Mouse (Mus musculus) bone marrow macrophage, adult 2 months (primary cell): ENCODE measurements at regions not wholly inside any gene's neighbourhood (a gene's known extent, or its start where the extent isn't known, plus 50 kb on each side); places are given as distances from the start of the nearest gene placed in this dataset.

Source experiments
- H3K27ac ChIP-seq: 2 replicates; pipeline ENCODE4 v1.5.1; 2012; ENCODE audit warnings: low read depth, low read length; ENCODE audit not compliant: insufficient read depth
- H3K4me1 ChIP-seq: 2 replicates; pipeline ENCODE4 v1.6.1; 2012; ENCODE audit warnings: low read length; ENCODE audit not compliant: control insufficient read depth, insufficient read depth
- H3K4me3 ChIP-seq: 2 replicates; pipeline ENCODE4 v1.5.1; 2012; ENCODE audit warnings: mild to moderate bottlenecking, low read length, moderate library complexity; ENCODE audit not compliant: insufficient read depth
- CTCF ChIP-seq: IDR thresholded peaks from 2 replicates; pipeline ENCODE4 v1.5.1; 2012; ENCODE audit warnings: low read depth, mild to moderate bottlenecking, low read length, moderate library complexity
- POLR2A ChIP-seq: IDR thresholded peaks from 2 replicates; pipeline ENCODE4 v1.6.1; 2012; ENCODE audit warnings: mild to moderate bottlenecking, low read depth, low read length, borderline replicate concordance

DNA sequence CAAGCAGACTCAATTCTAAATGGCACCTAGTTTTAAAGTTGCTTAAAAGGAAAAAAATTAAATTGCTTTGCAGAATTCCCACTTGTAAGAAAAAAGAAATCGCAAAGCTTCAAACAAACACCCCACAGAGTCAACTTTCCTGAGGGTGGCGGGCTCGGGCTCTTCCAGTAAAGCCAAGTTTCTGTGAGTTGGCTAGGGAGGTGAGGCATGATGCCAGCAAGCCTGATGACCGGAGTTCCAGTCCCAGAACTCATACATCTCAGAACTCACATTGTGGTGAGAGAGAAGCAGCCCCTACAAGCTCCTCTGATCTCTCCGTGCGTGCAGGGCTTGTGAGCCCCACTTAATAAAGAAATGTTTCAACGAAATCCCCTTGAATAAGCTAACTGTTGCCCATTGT lies 328.7 kb upstream of the Gm5148 start:
- TF ChIP-seq POLR2A (no peak), CTCF (no peak)
- Histone ChIP-seq H3K4me3 (no peak overlapping the region), H3K27ac (no peak overlapping the region), H3K4me1 (no peaks in the 10 kb centered on the region)

DNA sequence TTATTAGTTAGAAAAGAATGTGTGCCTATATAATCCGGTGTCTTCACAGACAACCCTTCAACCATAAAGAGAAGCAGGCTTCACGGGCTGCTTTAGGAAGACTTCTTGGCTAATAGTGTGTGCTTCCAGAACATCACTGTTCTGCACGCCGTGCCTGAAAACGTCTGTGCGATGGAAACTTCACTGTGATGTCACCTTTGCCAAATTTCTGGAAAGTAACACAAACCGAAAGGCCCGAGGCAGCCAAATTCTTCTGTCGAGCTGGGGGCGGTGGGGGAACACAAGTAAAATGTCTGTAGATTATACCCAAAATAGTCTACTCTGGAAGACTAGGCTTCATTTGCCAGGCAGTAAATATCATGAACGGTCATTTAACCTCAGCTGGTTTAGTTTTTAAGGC lies 327.5 kb upstream of the Gm5148 start:
- Histone ChIP-seq H3K4me3 (no peak overlapping the region), H3K27ac (no peak overlapping the region), H3K4me1 (no peaks in the 10 kb centered on the region)
- TF ChIP-seq CTCF: no peak
- no peak for TF ChIP-seq POLR2A

DNA sequence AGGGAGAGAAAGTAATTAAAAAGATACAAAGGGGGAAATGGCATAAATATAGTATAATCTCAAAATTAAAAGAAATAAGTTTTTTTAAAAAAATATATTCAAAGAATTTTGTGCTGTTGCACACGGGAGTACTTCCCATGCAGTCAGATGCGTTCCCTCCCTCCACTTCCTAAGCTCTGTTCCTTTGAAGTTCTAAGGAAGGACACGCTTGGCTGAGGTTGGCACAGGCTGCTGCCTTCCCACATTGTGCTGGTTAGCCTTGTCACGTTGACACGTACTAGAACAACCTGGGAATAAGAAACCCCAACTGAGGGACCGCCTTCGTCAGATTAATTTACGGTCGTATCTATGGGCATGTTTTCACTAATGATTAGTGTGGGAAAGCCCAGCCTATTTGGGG lies 326.6 kb upstream of the Gm5148 start:
- Histone ChIP-seq H3K4me3 (no peak overlapping the region), H3K27ac (no peak overlapping the region), H3K4me1 (no peaks in the 10 kb centered on the region)
- TF ChIP-seq CTCF: no peak
- TF ChIP-seq POLR2A: no peak

DNA sequence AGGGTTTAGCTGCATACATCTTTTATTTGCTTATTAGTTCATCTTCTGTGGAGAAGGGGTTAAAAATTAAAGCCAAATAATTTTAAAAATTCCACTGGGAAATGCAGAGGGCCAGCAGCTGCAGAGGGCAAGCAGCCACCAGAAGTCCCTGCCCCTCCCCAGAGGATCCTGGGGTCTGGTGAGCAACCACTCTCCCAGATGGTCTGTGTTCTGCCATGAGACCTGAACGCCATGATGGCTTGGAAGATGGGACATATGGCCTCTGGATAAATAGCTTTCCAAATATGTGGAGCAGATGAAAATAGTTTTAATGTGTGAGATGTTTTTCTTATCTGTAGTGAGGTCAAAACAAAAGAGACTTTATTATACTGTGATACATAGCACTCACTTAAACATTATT lies 326.1 kb upstream of the Gm5148 start:
- H3K27ac ChIP-seq: no peak overlapping the region

GRCm38 (mm10) chr3:38049290-38049689 lies 325.0 kb upstream of the Gm5148 start:
- Histone ChIP-seq H3K4me1 (no peaks in the 10 kb centered on the region), H3K4me3 (no peak overlapping the region), H3K27ac (no peak overlapping the region)
- no peak for TF ChIP-seq CTCF
- no peak for TF ChIP-seq POLR2A

More for the DNA sequence above, 326.1 kb upstream of the Gm5148 start:
- no peaks in the 10 kb centered on the region for H3K4me1 ChIP-seq
- H3K4me3 ChIP-seq: no peak overlapping the region
- no peak for TF ChIP-seq CTCF
- TF ChIP-seq POLR2A: no peak

GRCm38 (mm10) chr3:38047445-38047844 lies 323.2 kb upstream of the Gm5148 start:
- Histone ChIP-seq H3K27ac (no peak overlapping the region), H3K4me1 (peaks cover 4% of the 10 kb centered on the region; the same call in 1 of the 2 replicates), H3K4me3 (no peak overlapping the region)
- no peak for TF ChIP-seq CTCF
- no peak for TF ChIP-seq POLR2A

- Histone ChIP-seq H3K4me1 (peaks cover 6% of the 10 kb centered on the region; the same call in 1 of the 2 replicates), H3K27ac (no peak overlapping the region), H3K4me3 (no peak overlapping the region)
- TF ChIP-seq CTCF (no peak), POLR2A (no peak)
These were observed 322.3 kb upstream of the Gm5148 start for GRCm38 (mm10) chr3:38046611-38047010.

DNA sequence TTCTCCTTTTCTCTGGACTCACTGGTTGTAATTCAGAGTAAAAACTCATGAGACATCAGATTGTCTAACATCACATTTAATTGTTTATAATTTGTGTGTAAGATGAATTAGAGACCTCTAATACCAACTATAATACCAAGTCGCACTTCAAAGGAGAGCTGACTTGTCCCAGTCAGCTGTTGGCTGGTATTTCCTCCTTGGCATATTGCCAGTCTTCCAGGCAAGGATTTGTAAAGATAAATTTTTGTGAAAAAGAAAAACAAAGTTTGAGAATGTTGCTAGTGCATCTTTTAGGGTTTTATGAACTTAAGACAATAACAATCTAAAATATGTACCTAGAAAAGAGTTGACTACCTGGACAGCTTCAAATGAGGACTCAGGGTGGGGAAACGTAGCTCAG lies 321.7 kb upstream of the Gm5148 start:
- Histone ChIP-seq H3K27ac (no peak overlapping the region), H3K4me3 (no peak overlapping the region), H3K4me1 (peaks cover 6% of the 10 kb centered on the region; the same call in 1 of the 2 replicates)
- TF ChIP-seq POLR2A: no peak
- TF ChIP-seq CTCF: no peak

DNA sequence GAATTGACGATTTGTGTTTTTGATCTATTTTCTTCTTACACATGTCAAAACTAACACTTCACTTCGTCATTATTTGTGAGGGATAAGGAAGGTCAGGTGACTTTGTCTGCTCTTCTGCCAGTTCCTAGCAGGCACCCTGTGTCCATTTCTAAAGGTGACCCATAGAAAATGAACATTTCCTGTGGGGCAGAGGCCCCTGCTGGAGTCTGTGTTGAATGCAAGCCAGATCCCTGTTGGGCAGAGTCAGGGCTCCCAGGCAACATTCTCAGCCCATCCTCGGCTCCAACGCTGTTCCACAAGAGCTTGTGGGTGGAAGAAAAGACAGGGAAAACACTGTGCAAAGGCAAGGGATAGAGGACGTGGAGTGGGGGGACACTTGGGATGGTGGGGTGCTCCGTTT lies 321.2 kb upstream of the Gm5148 start:
- Histone ChIP-seq H3K27ac (no peak overlapping the region), H3K4me1 (peaks cover 6% of the 10 kb centered on the region; the same call in 1 of the 2 replicates), H3K4me3 (no peak overlapping the region)
- no peak for TF ChIP-seq POLR2A
- no peak for TF ChIP-seq CTCF

DNA sequence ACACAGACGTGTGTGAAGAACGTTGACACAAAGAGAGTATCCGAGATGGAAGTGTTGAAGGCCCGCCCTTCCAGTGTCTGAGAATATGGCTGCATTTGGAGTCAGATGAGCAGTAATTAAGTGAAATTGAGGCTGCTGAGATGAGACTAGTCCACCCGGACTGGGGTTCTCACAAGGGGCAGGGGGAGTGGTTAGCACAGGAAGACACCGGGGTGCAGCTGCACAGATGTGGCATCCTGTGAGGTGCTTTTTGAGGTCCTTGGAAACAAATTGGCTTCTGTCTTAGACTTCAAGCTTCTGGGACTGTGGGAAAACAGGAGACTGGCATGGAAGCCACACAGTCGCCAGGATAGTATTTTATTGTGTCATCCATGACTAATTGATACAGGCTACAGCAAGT lies 320.0 kb upstream of the Gm5148 start:
- Histone ChIP-seq H3K27ac (no peak overlapping the region), H3K4me3 (no peak overlapping the region), H3K4me1 (peaks cover 6% of the 10 kb centered on the region; the same call in 1 of the 2 replicates)
- TF ChIP-seq CTCF (no peak), POLR2A (no peak)

DNA sequence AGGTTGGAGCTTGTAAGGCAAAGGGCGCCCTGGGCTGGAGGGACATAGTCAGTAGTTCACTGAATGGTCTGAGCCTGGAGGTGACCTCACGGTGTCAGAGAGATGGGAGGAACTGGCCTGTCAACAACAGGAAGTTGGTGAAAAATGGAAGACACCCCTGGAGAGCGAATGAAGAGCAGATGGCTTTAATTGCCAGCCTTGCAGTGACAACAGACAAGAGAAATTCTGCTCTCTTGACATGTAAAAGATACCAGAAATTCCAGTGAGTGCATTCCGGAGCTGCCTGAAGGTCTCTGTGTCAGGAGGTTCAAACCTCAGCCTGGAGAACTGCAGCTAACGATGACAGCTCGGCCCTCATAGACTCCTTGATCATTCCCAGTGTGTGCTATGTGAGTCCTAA lies 318.3 kb upstream of the Gm5148 start:
- H3K4me3 ChIP-seq: no peak overlapping the region
- no peak overlapping the region for H3K27ac ChIP-seq
- peaks cover 6% of the 10 kb centered on the region; the same call in 1 of the 2 replicates for H3K4me1 ChIP-seq
- TF ChIP-seq POLR2A: no peak
- no peak for TF ChIP-seq CTCF
